Mouse (Mus musculus): Measurements from ENCODE around the gene Pus1. TPM values are rescaled to one million over a fixed set of nuclear protein-coding genes. Genes with fewer than 3 reads are reported as not detected.

The Pus1 gene
- polyA plus RNA-seq, 1 experiment from 2014 or later: 27.2 TPM

GRCm38 (mm10) chr5:110739496-110740275 lies 40.8 kb downstream of the Pus1 start:
- Histone ChIP-seq H3K4me2 (no peak overlapping the region), H3K9ac (no peak overlapping the region), H3K27ac (no peak overlapping the region), H3K27me3 (no peaks in the 10 kb centered on the region), H3K4me3 (no peak overlapping the region), H3K4me1 (replicated peaks) (no peaks in the 10 kb centered on the region), H3K36me3 (peaks cover 47% of the 10 kb centered on the region), H3K9me3 (replicated peaks) (no peaks in the 10 kb centered on the region)
- no peak for ATAC-seq (replicated peaks; ENCODE audit: insufficient number of reproducible peaks, insufficient read depth, low FRiP score, low read depth)
- 89% methylated on average over 7 of the region's 7 CpGs for WGBS

DNA sequence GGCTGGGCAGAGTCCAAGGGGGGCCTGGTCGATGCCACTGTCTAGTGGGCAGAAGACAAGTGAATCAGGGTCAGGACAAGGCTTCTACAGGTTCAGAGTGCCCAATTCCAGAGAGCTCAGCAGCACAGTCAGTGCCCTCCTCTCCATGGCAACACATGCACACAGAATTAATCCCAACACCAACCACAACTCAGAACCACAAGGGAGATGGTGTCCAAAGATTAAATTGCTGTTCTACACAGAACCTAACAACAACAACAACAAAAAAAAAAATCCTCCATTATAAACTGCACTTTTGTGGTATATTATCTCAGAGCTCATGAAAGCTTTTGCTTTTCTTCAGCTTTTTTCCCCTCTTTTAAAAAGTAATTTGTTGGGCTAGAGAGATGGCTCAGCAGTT lies 44.9 kb downstream of the Pus1 start:
- H3K4me2 ChIP-seq: no peak overlapping the region
- no peak overlapping the region for H3K27ac ChIP-seq
- peaks cover 72% of the 10 kb centered on the region for H3K36me3 ChIP-seq
- 100% methylated on average over 1 of the region's 1 CpGs for WGBS
- no peak for ATAC-seq (replicated peaks; ENCODE audit: insufficient number of reproducible peaks, insufficient read depth, low FRiP score, low read depth)
- no peaks in the 10 kb centered on the region for H3K27me3 ChIP-seq
- H3K9me3 ChIP-seq (replicated peaks): no peaks in the 10 kb centered on the region
- no peak overlapping the region for H3K4me3 ChIP-seq
- H3K4me1 ChIP-seq (replicated peaks): no peaks in the 10 kb centered on the region
- H3K9ac ChIP-seq: no peak overlapping the region

DNA sequence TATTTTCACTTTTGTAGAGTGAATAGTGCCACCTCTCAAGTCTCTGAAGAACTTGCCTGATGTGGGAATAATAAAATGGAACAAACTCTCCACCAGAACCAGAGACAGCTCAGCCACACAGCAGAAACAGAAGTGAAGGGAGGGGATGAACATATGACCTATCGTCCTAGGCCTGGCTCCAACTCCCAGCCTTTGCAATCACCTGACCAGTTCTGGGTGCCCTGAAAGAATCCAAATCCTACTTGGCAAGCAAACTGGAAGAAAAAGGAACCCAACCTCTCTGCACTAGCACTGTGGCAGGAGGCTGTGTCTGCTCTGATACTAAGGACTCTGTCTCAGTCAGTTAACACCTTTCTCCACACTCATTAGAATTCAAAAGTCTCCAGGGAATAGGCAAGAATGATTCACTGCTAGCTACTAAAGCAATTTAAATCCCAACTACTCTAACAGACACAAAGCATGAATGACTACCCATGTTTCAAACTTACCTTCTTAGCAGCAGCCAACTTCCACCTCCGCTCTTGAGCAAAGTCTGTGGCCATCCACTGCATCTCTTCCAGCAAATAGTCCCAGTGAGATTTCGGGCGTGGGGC lies 47.1 kb downstream of the Pus1 start:
- H3K4me1 ChIP-seq (replicated peaks): no peaks in the 10 kb centered on the region
- H3K27me3 ChIP-seq: no peaks in the 10 kb centered on the region
- no peak for ATAC-seq (replicated peaks; ENCODE audit: insufficient number of reproducible peaks, insufficient read depth, low FRiP score, low read depth)
- WGBS: 91% methylated on average over 4 of the region's 4 CpGs
- H3K4me3 ChIP-seq: no peak overlapping the region
- H3K4me2 ChIP-seq: no peak overlapping the region
- H3K27ac ChIP-seq: no peak overlapping the region
- no peaks in the 10 kb centered on the region for H3K9me3 ChIP-seq (replicated peaks)
- peaks cover 64% of the 10 kb centered on the region for H3K36me3 ChIP-seq
- no peak overlapping the region for H3K9ac ChIP-seq

DNA sequence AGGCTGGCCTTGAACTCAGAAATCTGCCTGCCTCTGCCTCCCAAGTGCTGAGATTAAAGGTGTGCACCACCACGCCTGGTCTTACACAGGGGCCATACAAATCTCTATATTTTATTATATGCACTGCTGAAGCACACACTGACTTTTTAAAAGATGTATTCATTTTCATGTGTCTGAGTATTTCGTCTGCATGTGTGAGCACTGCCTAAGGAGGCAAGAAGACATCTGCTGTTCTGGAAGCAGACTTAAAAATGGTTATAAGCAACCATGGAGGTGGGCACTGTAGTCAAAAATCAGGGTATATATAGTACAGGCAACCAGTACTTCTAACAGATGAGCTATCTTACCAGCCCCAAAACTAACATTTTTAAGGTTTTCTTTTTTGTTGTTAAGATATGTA lies 49.2 kb downstream of the Pus1 start:
- Histone ChIP-seq H3K36me3 (peaks cover 54% of the 10 kb centered on the region), H3K4me3 (no peak overlapping the region), H3K4me1 (replicated peaks) (no peaks in the 10 kb centered on the region), H3K4me2 (no peak overlapping the region), H3K27ac (no peak overlapping the region), H3K27me3 (no peaks in the 10 kb centered on the region), H3K9me3 (replicated peaks) (no peaks in the 10 kb centered on the region), H3K9ac (no peak overlapping the region)
- 88% methylated on average over 2 of the region's 2 CpGs for WGBS
- ATAC-seq (replicated peaks; ENCODE audit: insufficient number of reproducible peaks, insufficient read depth, low FRiP score, low read depth): no peak

DNA sequence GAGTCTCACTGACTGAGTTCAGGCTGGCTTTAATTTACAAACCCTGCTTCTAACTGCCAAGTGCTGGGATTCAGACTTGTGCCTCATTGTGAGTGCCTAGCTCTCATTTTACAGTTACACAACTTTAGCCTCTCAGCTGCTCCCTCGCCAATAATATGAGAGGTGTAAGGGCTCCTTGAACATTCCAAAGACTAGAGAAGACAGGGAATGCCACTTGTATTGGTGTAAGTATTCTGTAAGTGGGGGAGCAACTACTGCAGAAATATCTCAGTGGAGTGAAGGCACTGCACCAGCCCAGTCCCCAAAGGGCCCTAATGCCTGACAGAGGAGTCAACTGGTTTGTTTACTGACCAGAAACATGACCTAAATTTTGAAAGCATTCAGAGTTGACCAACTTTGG lies 52.6 kb downstream of the Pus1 start:
- no peak overlapping the region for H3K9ac ChIP-seq
- ATAC-seq (replicated peaks; ENCODE audit: insufficient number of reproducible peaks, insufficient read depth, low FRiP score, low read depth): no peak
- no peaks in the 10 kb centered on the region for H3K9me3 ChIP-seq (replicated peaks)
- peaks cover 58% of the 10 kb centered on the region for H3K36me3 ChIP-seq
- no peak overlapping the region for H3K4me3 ChIP-seq
- WGBS: 88% methylated on average over 1 of the region's 1 CpGs
- H3K4me2 ChIP-seq: no peak overlapping the region
- no peaks in the 10 kb centered on the region for H3K4me1 ChIP-seq (replicated peaks)
- no peak overlapping the region for H3K27ac ChIP-seq
- H3K27me3 ChIP-seq: no peaks in the 10 kb centered on the region

Other genes starting within 250 kb of the Pus1 start
- 0.05 and 0.33 TPM in 2 replicates for gene Galnt9, start 236.3 kb downstream of the Pus1 start, polyA plus RNA-seq (2015; fragmentation: Nextera tagmentation; extraction: Ambion mirVana)
- 24.1 and 39.4 TPM in 2 replicates for gene Noc4l, start 127.2 kb downstream of the Pus1 start, polyA plus RNA-seq (2015; fragmentation: Nextera tagmentation; extraction: Ambion mirVana)
- 11.2 and 11.8 TPM in 2 replicates for gene Ddx51, start 127.2 kb downstream of the Pus1 start, polyA plus RNA-seq (2015; fragmentation: Nextera tagmentation; extraction: Ambion mirVana)
- 22.9 and 35.7 TPM in 2 replicates for gene Ep400, start 9.9 kb downstream of the Pus1 start, polyA plus RNA-seq (2015; fragmentation: Nextera tagmentation; extraction: Ambion mirVana)
- gene Ulk1, start 29.4 kb upstream of the Pus1 start, polyA plus RNA-seq (2015; fragmentation: Nextera tagmentation; extraction: Ambion mirVana): 9.2 and 15.9 TPM in 2 replicates
- gene Hscb, start 59.1 kb upstream of the Pus1 start, polyA plus RNA-seq (2015; fragmentation: Nextera tagmentation; extraction: Ambion mirVana): 23.1 and 26.7 TPM in 2 replicates
- gene Chek2, start 59.3 kb upstream of the Pus1 start, polyA plus RNA-seq (2015; fragmentation: Nextera tagmentation; extraction: Ambion mirVana): 12.9 and 17.4 TPM in 2 replicates
- 5.8 and 7.1 TPM in 2 replicates for gene Ttc28, start 99.1 kb upstream of the Pus1 start, polyA plus RNA-seq (2015; fragmentation: Nextera tagmentation; extraction: Ambion mirVana)

All from heart, embryonic 15.5 days (tissue).